Mouse (Mus musculus) lung, postnatal 25 days (tissue): ENCODE results near the gene Drg1.
A peak's percentile ranks its signal among the peaks of the same experiment; 100 is the strongest.
"Not testable (repeated sequence)": the region's sequence is repeated elsewhere in the genome, so short reads cannot be mapped to it uniquely, and the experiment has no call there.

Source experiments
- DNase-seq: peaks from one replicate; pipeline ENCODE4 v3.0.0; 2022; ENCODE audit warnings: low spot score

Drg1 gene

GRCm38 (mm10) chr11:3212526-3212925, 53.7 kb downstream of the Drg1 start:
- no peak for DNase-seq

GRCm38 (mm10) chr11:3206783-3207182, 59.4 kb downstream of the Drg1 start:
- DNase-seq = no peak

GRCm38 (mm10) chr11:3205207-3205606, 61.0 kb downstream of the Drg1 start:
- DNase-seq = no peak

GRCm38 (mm10) chr11:3203771-3204170, 62.4 kb downstream of the Drg1 start:
- no peak for DNase-seq

- peak; percentile 42 for DNase-seq
These were observed 63.3 kb downstream of the Drg1 start for GRCm38 (mm10) chr11:3202781-3203441.

GRCm38 (mm10) chr11:3202231-3202701, 63.9 kb downstream of the Drg1 start, which contains the start of gene Eif4enif1:
Gene Eif4enif1, plus strand, starts transcription at chr11:3202392.
- peak; percentile 87 for DNase-seq

- peak; percentile 7 for DNase-seq
These were observed 64.6 kb downstream of the Drg1 start for GRCm38 (mm10) chr11:3201326-3202230.

- not testable (repeated sequence) for DNase-seq
These were observed 65.6 kb downstream of the Drg1 start for GRCm38 (mm10) chr11:3200636-3201035.

GRCm38 (mm10) chr11:3193363-3193762, 72.9 kb downstream of the Drg1 start, which contains the start of gene Sfi1:
Gene Sfi1, minus strand, starts transcription at chr11:3193463.
- no peak for DNase-seq

- not testable (repeated sequence) for DNase-seq
These were observed 83.5 kb downstream of the Drg1 start for GRCm38 (mm10) chr11:3182707-3183106.

GRCm38 (mm10) chr11:3181971-3182370, 84.2 kb downstream of the Drg1 start:
- DNase-seq = not testable (repeated sequence)

GRCm38 (mm10) chr11:3181250-3181649, 85.0 kb downstream of the Drg1 start:
- peak; percentile 70 for DNase-seq

- DNase-seq = not testable (repeated sequence)
These were observed 85.6 kb downstream of the Drg1 start for GRCm38 (mm10) chr11:3180510-3181160.

GRCm38 (mm10) chr11:3179726-3180092, 86.5 kb downstream of the Drg1 start:
- DNase-seq = not testable (repeated sequence)

GRCm38 (mm10) chr11:3178968-3179725, 87.1 kb downstream of the Drg1 start:
- not testable (repeated sequence) for DNase-seq

GRCm38 (mm10) chr11:3173425-3174318, 92.5 kb downstream of the Drg1 start:
- peak; percentile 70 for DNase-seq

- DNase-seq = not testable (repeated sequence)
These were observed 93.7 kb downstream of the Drg1 start for GRCm38 (mm10) chr11:3172526-3172925.

- DNase-seq = not testable (repeated sequence)
These were observed 94.3 kb downstream of the Drg1 start for GRCm38 (mm10) chr11:3171931-3172330.

- not testable (repeated sequence) for DNase-seq
These were observed 97.2 kb downstream of the Drg1 start for GRCm38 (mm10) chr11:3169042-3169441.

- DNase-seq = peak; percentile 69
These were observed 98.6 kb downstream of the Drg1 start for GRCm38 (mm10) chr11:3167571-3168001.
